Mouse (Mus musculus) ovary, postnatal 14 days (tissue): ENCODE measurements around the gene B3galt4.
A peak's percentile ranks its signal among the peaks of the same experiment; 100 is the strongest.
"Not testable (repeated sequence)": the region's sequence is repeated elsewhere in the genome, so short reads cannot be mapped to it uniquely, and the experiment has no call there.

Source experiments
- DNase-seq: peaks from one replicate; pipeline ENCODE4 v3.0.0; 2022; ENCODE audit warnings: low spot score

Gene B3galt4

DNA sequence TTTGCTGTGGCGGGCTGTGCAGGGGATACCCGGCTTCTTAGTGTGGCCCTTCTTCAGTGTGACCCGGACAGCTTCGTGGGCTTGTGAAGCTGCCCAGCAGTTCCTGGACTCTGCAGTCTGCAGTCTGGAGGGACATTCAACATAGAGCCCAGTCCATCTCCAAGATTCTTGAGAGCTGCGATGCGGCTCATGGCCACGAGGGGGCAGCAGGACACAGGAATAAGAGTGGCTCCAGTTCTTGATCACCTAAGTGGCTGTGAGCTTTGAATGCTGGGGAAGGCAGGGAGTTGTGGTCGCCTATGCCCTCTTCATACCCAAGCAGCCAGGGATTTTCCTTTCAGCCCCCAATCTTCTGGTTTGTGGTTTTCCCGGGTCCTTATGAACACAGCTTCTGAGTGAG lies 17.2 kb upstream of the B3galt4 start:
- peak; percentile 63 for DNase-seq

DNA sequence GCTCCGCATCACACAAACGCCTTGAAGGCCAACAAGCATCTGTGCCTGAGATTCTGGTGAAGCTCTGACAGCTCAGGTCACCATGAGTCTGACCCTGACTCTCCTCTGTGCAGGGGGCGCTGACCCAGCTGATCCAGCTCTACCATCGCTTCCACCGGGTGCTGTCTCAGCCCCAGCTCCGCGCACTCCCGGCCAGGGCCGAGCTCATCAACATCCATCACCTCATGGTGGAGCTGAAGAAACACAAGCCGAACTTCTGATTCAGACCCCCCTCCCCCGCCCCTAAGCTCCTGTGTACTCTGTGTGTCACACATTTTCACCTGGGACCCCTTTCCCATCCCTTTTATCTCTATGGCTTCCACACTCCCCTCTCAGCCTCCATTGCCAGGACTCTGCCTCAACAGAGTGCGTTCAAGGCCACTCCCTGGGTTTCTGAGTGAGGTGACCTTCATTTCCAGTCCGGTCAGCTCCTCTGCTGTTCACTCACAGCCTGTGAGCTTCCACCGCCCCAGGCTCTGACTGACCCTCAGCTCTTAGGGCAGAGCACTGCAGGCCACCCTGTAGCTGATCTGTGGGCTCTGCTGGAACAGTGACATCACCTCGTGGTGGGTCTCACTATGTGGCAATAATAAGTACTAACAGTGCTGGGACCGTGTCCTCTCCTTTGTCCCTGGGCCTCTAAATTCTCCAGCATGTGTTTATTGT lies 14.7 kb upstream of the B3galt4 start:
- DNase-seq = no peak

DNA sequence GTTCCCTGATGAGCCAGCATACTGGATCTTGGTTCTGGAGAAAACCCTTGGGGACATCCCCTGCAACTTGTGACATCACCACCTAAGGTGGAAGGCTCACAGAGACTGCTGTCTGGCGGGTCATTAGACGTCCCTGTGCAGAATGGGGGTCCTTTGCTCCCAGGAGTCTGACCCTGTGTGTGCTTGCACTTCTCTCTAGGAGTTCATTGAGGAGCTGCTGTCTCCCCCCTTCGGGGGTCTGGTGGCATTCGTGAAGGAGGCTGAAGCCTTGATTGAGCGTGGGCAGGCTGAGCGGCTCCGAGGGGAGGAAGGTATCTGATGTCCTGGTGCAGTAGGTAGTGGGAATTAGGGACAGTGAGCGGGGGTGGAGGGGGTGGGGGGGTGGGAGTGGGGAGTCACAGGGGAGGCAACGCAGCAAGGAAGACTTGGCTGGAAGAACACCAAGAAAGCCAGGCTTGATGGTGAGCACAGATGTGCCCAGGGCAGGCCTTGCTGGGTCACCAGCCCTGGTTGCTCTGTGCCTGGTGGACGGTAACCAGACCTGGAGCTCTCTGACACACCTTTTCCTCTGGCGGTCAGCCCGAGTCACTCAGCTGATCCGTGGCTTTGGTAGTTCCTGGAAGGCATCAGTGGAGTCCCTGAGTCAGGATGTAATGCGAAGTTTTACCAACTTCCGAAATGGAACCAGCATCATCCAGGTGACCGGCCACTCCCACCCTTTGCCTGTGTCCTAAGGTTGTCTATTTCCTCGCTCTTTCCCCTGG lies 14.0 kb upstream of the B3galt4 start:
- DNase-seq = no peak

DNA sequence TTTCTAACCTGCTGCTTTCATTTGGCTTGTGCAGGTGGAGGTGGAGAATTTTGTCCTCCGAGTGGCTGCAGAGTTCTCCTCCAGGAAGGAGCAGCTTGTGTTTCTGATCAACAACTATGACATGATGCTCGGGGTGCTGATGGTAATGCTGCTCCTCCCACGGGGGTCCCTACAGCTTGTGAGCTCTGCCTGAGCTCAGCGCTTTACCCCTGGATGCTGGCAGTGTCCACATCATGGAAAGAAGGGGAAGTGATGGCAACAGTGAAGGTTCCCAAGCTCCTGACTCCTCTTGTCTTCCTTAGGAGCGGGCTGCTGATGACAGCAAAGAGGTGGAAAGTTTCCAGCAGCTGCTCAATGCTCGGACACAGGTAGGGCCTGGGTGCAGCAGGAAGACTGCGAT lies 11.6 kb upstream of the B3galt4 start:
- DNase-seq = no peak

DNA sequence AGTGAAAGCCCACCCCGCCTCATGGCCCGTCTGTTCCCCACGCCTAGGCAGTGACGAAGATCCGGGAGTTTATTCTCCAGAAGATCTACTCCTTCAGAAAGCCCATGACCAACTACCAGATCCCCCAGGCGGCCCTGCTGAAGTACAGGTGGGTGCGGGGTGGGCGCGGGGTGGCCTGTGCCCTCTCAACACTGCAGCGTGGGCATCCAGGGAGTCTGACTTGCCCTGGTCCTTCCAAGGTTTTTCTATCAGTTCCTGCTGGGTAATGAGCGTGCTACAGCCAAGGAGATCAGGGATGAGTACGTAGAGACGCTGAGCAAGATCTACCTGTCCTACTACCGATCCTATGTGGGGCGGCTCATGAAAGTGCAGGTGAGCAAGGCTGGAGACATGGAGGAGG lies 8.7 kb upstream of the B3galt4 start:
- no peak for DNase-seq

DNA sequence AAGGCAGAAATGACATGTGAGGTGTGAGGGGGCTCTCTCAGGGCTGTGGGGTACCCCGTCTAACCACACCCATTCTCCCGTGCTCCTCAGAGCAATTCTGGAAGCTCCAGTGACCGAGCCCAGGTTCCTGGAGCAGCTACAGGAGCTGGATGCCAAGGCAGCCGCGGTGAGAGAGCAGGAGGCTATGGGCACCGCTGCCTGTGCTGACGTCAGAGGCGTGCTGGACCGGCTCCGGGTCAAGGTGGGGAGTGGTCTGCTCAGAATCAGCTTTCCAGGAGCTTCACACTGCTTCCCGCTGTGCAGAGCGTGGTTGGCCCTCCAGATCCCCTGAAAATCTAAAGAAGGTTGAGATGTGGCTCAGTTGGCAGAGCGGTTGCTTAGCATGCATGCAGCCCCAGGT lies 7.8 kb upstream of the B3galt4 start:
- DNase-seq = no peak

DNA sequence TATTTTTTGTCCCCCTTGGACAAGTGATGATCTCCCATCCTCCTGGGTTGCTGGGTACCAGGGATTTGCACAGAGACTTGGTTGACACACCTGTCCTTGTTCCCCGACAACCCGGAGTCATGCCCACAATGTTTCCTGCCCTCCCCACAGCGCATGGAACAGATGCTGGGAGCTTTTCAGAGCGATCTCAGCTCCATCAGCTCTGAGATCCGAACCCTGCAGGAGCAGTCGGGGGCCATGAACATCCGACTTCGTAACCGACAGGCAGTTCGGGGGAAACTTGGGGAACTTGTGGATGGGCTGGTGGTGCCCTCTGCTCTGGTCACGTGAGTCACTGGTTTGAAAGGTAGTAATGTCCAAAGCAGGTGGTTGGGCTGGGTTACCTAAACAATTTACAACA lies 7.2 kb upstream of the B3galt4 start:
- DNase-seq = no peak

DNA sequence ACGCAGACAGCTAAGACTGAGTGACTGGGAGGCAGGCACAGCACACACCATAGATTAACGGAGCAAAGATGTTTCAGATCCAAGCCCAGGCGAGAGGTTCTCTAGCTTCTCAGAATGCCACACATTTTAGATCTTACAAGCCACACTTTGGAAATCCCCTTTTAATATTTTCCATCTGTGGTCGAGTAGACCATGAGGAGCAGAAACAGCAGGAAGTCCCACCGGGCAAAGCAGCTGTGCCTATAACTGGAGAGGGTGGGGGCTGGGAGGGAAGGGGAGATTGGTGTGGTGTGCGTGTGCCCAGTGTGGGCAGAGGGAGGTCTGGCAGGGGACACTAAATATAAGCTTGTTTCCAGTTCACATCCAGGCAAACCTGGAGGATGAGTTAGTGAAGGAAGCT lies 6.2 kb upstream of the B3galt4 start:
- no peak for DNase-seq

DNA sequence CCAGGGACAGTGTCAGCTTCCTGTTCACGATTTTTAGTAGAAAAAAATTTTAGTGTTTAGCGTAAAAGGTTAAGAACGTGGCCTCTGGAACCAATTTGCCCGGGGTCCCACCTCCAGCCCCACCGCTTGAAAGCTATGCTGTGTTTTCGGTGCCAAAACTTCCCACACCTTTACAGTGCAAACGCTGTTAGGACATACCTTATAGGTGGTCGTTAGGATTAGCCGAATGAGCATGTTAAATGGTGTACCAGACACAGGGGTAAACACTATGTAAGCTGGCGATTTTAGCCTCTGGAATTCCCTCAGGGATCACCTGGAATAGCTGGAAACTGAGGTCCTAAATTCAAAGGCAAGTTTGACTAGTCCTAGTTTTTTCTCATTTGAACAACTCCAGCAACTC lies 5.0 kb upstream of the B3galt4 start:
- DNase-seq = no peak

DNA sequence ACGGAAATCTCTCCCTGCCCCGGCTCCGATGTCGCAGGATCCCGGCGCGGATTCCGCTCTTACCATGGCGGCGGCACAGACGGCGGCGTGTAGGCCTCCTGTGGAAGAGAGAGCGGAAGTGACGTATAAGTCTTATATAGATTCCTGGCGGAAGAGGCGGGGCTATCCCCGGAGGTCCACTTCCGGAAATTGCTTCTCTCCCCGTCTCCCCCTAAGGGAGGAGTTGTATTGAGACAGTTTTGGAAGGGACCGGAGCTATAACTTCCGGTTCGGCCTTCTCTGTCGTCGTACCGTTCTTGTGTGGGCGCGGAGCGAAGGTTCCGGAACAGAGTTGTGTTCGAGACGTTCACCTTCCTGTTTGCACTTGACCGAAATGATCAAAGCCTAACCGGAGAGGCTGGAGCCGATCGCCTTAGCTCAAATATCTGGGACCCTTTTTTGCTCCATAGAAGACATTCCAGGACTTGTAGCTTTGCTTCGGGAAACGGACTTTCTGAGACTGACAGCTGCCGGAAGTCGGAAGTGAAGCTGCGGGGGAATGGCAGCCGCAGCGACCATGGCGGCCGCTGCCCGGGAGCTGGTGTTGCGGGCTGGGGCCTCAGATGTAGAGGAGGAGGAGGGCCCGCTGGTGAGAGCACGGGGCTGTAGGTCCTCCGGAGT lies 4.4 kb upstream of the B3galt4 start, which contains the start of the genes Vps52 and Rps18:
Vps52 (plus strand) TSS at position 258 of the 660 bp plus-strand sequence.
Rps18 (minus strand) TSS at position 447 of the 660 bp plus-strand sequence.
- DNase-seq = peak; percentile 95

DNA sequence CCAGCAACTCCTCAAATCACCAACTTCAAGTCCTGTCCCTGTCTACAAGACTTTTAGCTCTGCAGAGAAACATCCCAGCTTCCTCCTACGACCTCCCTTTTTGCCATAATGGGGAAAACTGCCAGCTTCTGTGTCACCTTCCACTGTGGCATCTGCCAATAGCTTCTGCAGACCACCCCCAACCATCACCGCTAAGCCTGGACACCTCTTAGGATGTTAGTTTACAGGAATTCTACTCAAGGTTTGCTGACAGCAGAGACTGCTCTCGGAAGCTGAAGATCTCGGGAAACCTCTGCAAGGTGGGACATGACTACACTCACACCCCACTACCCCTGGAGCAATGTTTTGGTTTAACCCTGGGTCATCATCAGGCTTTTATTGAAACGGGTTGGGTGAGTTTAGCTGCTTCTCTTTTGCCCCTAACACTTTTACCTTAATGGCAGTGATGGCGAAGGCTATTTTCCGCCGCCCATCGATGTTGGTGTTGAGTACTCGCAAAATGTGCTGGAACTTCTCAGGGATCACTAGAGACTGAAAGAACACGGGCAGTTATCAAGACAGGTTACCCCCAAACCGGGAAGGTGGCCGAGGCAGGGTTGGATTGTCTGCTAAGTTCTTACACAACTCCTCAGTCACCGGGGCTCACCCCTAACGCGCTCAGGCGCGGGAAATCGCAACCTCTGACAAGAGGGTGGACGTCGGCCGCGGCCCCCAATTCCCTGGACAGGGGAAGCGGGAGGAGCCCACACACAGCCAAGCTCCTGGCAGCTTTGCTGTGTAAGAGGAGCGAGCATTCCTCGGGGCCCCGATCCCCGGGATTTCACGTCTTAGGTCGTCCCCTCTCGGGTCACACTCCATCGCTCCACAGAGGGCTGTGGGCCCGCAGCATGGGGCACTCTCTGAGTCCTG lies 3.6 kb upstream of the B3galt4 start:
- DNase-seq = no peak

DNA sequence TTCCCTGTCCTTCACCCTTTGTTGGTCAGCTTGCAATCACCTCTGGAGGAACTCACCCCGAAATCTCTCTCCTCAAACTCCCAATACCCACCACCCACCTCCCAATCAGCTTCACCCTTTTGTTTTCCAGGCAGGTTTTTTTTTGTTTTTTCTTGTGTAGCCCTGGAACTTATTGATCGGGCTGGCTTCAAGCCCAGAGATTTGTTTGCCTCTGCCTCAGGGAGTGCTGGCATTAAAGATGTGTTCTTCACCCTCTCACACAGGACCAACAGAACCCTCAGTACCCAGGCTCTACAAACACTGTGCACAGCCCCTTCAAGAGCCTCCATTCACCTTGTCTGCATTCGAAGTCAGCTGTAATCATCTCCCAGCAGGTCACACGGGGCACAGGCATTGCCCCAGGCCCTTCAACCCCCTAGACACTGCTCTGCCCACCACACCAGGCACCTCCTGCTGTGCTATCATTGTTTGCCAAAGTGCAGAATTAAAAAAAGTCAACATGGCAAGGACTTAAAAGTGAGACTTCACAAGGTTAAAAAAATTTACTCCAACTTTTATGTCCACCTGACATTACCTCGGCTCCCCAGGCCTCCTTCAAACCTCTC lies 2.8 kb upstream of the B3galt4 start:
- no peak for DNase-seq

DNA sequence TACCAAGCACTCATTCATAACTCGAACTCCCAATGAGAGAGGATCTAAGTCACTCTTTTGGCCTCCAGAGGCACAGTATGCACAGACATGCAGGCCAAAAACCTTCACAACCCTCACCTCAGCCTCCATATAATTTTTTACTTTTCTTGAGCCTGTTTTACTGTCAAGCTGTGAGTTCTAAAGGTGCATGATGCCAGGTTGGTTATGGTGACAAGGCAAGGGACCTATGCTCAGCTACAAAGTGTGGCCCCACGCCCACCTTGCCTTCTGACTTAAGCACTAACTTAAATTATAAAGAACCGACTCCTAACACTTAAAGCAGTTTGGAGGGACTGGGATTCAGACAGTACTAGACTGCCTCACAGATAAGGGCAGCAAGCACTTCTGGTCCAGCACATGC lies 2.0 kb upstream of the B3galt4 start:
- no peak for DNase-seq

DNA sequence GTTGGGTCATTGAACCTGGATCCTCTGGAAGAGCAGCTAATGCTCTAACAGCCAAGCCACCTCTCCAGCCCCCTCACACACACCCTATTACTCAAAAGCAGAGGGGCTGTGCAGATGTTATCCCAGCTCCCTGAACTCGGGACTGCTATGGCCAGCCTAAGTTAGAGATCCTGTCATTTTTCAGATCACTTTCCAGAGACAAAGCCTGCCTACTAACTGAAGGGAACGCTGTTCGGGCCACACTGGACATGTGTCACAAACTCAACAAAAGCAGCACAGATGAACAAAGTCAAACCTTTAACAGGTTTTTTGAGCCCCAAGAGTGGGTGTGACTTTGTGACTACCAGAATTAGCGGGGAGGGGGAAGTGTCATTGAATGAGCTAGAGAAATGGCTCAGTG lies 1.6 kb upstream of the B3galt4 start:
- DNase-seq = no peak

DNA sequence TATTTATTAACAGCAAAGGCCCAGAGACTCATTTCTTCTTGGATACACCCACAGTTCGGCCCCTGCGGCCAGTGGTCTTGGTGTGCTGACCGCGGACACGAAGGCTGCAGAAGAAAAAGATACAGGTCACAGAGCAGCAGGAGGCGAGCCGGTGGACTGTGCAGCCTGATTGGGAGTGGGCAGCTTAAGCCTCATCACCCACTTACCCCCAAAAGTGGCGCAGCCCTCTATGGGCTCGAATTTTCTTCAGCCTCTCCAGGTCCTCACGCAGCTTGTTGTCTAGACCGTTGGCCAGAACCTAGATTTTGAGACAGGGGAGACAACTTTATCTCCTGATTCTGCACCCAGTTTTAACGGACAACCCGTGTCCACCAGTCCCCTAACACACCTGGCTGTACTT lies 727 bp upstream of the B3galt4 start:
- DNase-seq = not testable (repeated sequence)

DNA sequence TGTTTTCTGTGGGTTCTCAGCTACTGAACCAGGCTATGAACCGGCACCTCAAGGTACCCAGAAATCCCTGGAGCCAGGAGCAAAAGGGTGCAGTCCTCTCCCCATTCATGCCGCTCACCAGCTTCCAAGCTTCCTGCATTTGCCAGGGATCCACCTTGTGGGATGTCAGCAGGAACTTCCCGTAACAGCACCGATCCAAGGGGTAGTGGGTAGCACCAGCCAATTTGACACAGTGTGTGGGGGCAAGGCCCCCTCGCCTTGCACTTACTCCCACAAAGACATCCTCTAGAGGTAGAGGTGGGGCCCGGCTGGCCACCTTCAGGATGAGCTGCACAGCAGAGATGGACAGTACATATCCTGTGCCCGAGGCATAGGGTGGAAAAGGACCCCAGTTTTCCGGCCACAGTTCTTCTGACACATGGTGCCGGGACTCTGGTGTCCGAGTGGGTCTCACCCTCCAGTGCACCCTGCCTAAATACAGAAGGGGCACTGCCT lies 1.1 kb downstream of the B3galt4 start:
- no peak for DNase-seq

DNA sequence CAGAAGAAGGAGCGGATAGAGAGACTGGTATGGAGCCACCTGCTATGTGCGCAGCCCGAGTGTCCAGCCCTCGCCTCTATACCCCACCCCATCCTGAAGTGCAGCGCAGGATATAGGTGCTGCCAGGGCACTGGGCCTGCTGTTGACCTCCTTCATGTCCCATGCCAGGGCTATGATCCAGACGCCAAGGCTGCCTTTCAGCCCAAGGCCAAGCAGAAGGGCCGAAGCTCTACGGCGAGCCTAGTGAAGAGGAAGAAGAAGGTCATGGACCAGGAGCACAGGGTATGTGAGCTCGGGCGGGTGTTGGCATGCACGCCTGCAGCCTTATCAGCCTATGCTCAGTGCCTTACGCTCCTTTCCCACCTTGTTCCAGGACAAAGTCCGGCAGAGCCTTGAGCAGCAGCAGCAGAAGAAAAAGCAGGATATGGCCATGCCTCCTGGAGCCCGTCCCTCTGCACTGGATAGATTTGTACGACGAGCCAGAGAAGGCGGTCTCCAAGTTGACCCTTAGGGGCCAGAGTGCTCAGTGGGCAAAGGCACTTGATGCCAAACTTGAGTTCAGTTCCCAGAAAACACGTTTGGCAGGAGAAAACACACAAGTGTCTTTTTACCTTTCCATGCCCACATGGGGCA lies 2.3 kb downstream of the B3galt4 start:
- no peak for DNase-seq

DNA sequence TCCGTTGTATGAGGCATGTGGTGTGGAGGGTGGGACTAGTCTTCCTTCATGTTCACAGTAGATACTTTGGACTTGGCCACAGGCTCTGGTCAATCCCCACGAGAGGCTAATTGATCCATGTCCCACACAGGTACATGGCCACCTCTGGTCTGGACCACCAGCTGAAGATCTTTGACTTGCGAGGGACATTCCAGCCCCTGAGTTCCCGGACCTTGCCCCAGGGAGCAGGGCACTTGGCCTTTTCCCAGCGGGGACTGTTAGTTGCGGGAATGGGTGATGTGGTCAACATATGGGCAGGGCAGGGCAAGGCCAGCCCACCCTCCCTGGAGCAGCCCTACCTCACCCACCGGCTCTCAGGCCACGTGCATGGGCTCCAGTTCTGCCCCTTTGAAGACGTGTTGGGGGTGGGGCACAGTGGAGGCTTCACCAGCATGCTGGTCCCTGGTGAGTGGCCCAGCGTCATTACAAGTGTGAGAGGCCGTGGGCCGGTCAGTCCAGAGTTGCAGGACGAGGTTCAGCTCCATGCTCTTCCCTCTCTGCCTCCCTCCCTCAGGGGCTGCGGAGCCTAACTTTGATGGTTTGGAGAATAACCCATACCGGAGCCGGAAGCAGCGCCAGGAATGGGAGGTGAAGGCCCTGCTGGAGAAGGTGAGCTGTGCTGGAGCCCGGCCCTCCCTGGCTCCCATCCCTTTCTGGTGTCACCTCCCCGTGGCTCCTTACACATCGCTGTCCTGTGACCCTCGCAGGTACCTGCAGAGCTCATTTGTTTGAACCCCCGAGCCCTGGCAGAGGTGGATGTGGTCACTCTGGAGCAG lies 3.0 kb downstream of the B3galt4 start:
- DNase-seq = no peak

DNA sequence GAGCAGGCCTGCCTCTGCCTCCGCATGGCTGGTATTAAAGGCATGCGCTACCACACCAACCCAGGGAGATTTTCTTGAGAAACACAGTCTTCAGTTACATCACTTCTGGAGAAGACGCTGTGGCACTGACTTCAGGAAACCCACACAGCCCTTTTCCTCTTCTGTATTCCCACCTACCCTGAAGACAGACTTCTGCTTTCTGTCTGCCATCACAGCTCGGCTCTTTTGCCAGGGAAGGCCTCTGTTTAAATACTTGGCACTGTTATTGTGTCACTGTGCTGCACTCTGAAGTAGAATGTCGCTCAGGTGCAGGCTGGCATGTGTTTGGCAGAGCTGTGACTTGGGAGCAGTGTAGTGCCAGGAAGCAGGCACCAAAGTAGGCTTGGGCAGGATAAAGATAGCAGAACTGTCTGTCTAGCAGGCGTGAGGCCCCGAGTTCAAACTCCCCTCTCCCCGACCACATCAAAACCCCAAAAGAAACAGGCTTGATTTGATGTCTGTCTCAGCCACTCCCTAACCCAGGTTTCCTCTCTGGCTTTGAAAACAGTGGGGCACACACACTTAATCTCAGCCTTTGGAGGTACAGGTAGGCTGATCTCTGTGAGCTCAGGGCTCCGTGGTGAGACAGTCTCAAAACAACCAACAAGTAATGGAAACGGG lies 3.7 kb downstream of the B3galt4 start:
- no peak for DNase-seq

DNA sequence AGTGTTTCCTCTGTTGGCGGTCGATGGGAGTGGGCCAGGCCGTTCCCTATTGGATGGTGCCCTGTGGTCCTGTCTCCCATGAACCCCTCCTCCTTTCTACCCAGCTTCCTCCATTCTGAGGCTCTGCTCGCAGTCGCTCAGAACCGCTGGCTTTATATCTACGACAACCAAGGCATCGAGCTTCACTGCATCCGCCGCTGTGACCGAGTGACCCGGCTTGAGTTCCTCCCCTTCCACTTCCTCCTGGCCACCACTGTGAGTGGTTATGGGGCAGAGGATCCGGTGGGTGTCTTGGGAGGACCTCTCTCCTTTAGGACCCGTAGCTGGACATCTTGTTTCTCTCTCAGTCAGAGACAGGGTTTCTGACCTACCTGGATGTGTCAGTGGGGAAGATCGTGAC lies 7.8 kb downstream of the B3galt4 start:
- DNase-seq = no peak
